In the genomic region with DNA sequence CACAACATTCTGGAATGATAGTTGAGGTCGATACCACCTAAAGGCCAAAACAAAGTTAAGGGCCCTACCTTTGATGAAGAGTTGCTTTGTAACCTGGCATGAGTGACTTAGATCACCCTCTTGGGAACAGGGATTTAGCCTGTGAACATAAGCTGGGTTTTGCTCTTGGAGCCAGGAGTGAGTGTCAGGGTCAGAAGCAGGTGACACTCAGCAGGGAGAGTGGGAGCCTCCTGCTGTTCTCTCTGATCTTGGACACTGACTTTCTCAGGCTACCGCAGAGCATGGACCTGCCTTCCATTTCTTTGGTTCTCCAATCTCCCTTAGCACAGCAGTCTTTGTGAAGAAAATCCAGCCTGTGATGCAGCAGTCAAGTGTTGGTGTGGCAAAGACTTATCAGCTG, we compare ENCODE assay signal across 24 mouse cellular contexts.
"Had no signal": no experiment of that assay in that cellular context is flagged by ENCODE, and none has a peak within 500 bp of the region (broad histone marks: within the 10 kb centered on the region; RNA-seq: fewer than 3 reads in every experiment).

No protein-coding gene starts in this region.

- H3K4me2 ChIP-seq: embryonic facial prominence, embryonic 12.5 days; embryonic facial prominence, embryonic 13.5 days; embryonic facial prominence, embryonic 15.5 days; forebrain, embryonic 12.5 days; forebrain, embryonic 13.5 days; forebrain, embryonic 15.5 days had no signal

- H3K27ac ChIP-seq: embryonic facial prominence, embryonic 10.5 days; embryonic facial prominence, embryonic 12.5 days; embryonic facial prominence, embryonic 13.5 days; embryonic facial prominence, embryonic 15.5 days; forebrain, embryonic 10.5 days; forebrain, embryonic 12.5 days; forebrain, embryonic 13.5 days; forebrain, embryonic 15.5 days; gastrocnemius, adult 2 months; heart, adult 2 months had no signal

- H3K36me3 ChIP-seq: embryonic facial prominence, embryonic 10.5 days; embryonic facial prominence, embryonic 12.5 days; embryonic facial prominence, embryonic 13.5 days; embryonic facial prominence, embryonic 15.5 days; forebrain, embryonic 10.5 days; forebrain, embryonic 12.5 days; forebrain, embryonic 15.5 days had no signal

- H3K4me1 ChIP-seq: embryonic facial prominence, embryonic 10.5 days; embryonic facial prominence, embryonic 12.5 days; embryonic facial prominence, embryonic 15.5 days had no signal

- H3K4me3 ChIP-seq: embryonic facial prominence, embryonic 10.5 days; embryonic facial prominence, embryonic 12.5 days; embryonic facial prominence, embryonic 13.5 days; embryonic facial prominence, embryonic 15.5 days; erythroblast, embryonic 14.5 days; forebrain, embryonic 10.5 days; forebrain, embryonic 12.5 days; forebrain, embryonic 13.5 days; forebrain, embryonic 15.5 days; gastrocnemius, adult 2 months; heart, adult 2 months had no signal

- ATAC-seq: forebrain, embryonic 13.5 days; forebrain, embryonic 14.5 days; forebrain, embryonic 15.5 days; forebrain, embryonic 16.5 days; forebrain, postnatal 0 days had no signal

- H3K9me3 ChIP-seq: embryonic facial prominence, embryonic 10.5 days; embryonic facial prominence, embryonic 12.5 days; embryonic facial prominence, embryonic 13.5 days; embryonic facial prominence, embryonic 15.5 days; forebrain, embryonic 10.5 days; forebrain, embryonic 12.5 days; forebrain, embryonic 13.5 days; forebrain, embryonic 15.5 days had no signal

- H3K27me3 ChIP-seq: embryonic facial prominence, embryonic 12.5 days; embryonic facial prominence, embryonic 13.5 days; embryonic facial prominence, embryonic 15.5 days; forebrain, embryonic 12.5 days; forebrain, embryonic 13.5 days; forebrain, embryonic 15.5 days had no signal

- DNase-seq: cerebellum, adult 18-20 months; cerebellum, adult 8-10 months; cerebellum, adult 9-10 months; cerebellum, postnatal 36 days; embryo, embryonic 11 days; forebrain, postnatal 0 days; gastrocnemius, adult 2 months; gastrocnemius, postnatal 10 days; gastrocnemius, postnatal 14 days; gastrocnemius, postnatal 25 days; gastrocnemius, postnatal 36 days; heart, adult 18-20 months; heart, adult 2 months had no signal

- H3K9ac ChIP-seq: embryonic facial prominence, embryonic 12.5 days; embryonic facial prominence, embryonic 13.5 days; embryonic facial prominence, embryonic 15.5 days; forebrain, embryonic 12.5 days; forebrain, embryonic 13.5 days; forebrain, embryonic 15.5 days; forebrain, postnatal 0 days had no signal
